Mouse (Mus musculus) limb, embryonic 15.5 days (tissue): ENCODE measurements around the gene Bhlhe41. TPM values are rescaled to one million over a fixed set of nuclear protein-coding genes. Genes with fewer than 3 reads are reported as not detected.

Experiments
- ATAC-seq: fragments of 200-750 bp; cut with Nextera tagmentation; 2 replicates; pipeline ENCODE4 v1.8.0; 2017; ENCODE audit warnings: low read depth, moderate TSS enrichment; ENCODE audit not compliant: insufficient number of reproducible peaks, low FRiP score, low TSS enrichment
- H3K27ac ChIP-seq: fragments of 300-500 bp; sonication (generic); 2 replicates; pipeline ENCODE4 v1.5.1; 2015; ENCODE audit warnings: moderate library complexity, mild to moderate bottlenecking, inconsistent platforms
- H3K27me3 ChIP-seq: fragments of 300-500 bp; sonication (generic); 2 replicates; pipeline ENCODE4 v1.6.1; 2015; ENCODE audit warnings: inconsistent platforms
- H3K36me3 ChIP-seq: fragments of 300-500 bp; sonication (generic); 2 replicates; pipeline ENCODE4 v1.6.1; 2015; ENCODE audit warnings: inconsistent platforms
- H3K4me1 ChIP-seq: fragments of 300-500 bp; sonication (generic); 2 replicates; pipeline ENCODE4 v1.6.1; 2015; ENCODE audit warnings: inconsistent platforms
- H3K4me2 ChIP-seq: fragments of 300-500 bp; sonication (generic); 2 replicates; pipeline ENCODE4 v1.6.1; 2015; ENCODE audit warnings: mild to moderate bottlenecking, inconsistent platforms
- H3K4me3 ChIP-seq: fragments of 300-500 bp; sonication (generic); 2 replicates; pipeline ENCODE4 v1.5.1; 2015; ENCODE audit warnings: mild to moderate bottlenecking, inconsistent platforms
- H3K9ac ChIP-seq: fragments of 300-500 bp; sonication (generic); 2 replicates; pipeline ENCODE4 v1.6.1; 2015; ENCODE audit warnings: inconsistent platforms
- H3K9me3 ChIP-seq: fragments of 300-500 bp; sonication (generic); 2 replicates; pipeline ENCODE4 v1.6.1; 2016; ENCODE audit warnings: inconsistent platforms
- WGBS: fragments of 180-500 bp; shearing (Covaris S2); methylation state at CpG from one replicate; pipeline ENCODE4 v1.1.7; 2015; 5-methylcytosine and 5-hydroxymethylcytosine counted together
- polyA plus RNA-seq: library from polyadenylated mRNA; unstranded; fragments of >200 nt; fragmentation: Nextera tagmentation; extraction: Ambion mirVana; gene quantifications from 2 replicates; pipeline ENCODE4 v1.2.1, GENCODE M21; 2015

Bhlhe41 gene
- polyA plus RNA-seq, 1 experiment from 2014 or later: 3.0 TPM

- Histone ChIP-seq H3K36me3 (no peaks in the 10 kb centered on the region), H3K9ac (no peak overlapping the region), H3K4me3 (no peak overlapping the region), H3K4me2 (no peak overlapping the region), H3K27ac (no peak overlapping the region), H3K9me3 (no peaks in the 10 kb centered on the region), H3K4me1 (peaks cover 14% of the 10 kb centered on the region), H3K27me3 (0 out of 2 replicates have a peak, but pooled peaks cover 3% of the 10 kb centered on the region)
- ATAC-seq: no peak
- 66% methylated on average over 5 of the region's 5 CpGs for WGBS
Measured at GRCm38 (mm10) chr6:145854756-145855155, 10.6 kb downstream of the Bhlhe41 start.

GRCm38 (mm10) chr6:145853356-145854079 lies 11.8 kb downstream of the Bhlhe41 start:
- H3K9ac ChIP-seq: no peak overlapping the region
- WGBS: 88% methylated on average over 10 of the region's 10 CpGs
- no peaks in the 10 kb centered on the region for H3K9me3 ChIP-seq
- H3K4me3 ChIP-seq: no peak overlapping the region
- H3K27me3 ChIP-seq: no peaks in the 10 kb centered on the region
- no peaks in the 10 kb centered on the region for H3K36me3 ChIP-seq
- peaks cover 14% of the 10 kb centered on the region for H3K4me1 ChIP-seq
- no peak overlapping the region for H3K4me2 ChIP-seq
- no peak for ATAC-seq
- no peak overlapping the region for H3K27ac ChIP-seq

- WGBS: 87% methylated on average over 7 of the region's 7 CpGs
- no peaks in the 10 kb centered on the region for H3K9me3 ChIP-seq
- no peak overlapping the region for H3K4me3 ChIP-seq
- H3K4me2 ChIP-seq: no peak overlapping the region
- H3K36me3 ChIP-seq: no peaks in the 10 kb centered on the region
- H3K9ac ChIP-seq: no peak overlapping the region
- H3K27me3 ChIP-seq: no peaks in the 10 kb centered on the region
- H3K4me1 ChIP-seq: peaks cover 14% of the 10 kb centered on the region
- ATAC-seq: no peak
- no peak overlapping the region for H3K27ac ChIP-seq
Measured at GRCm38 (mm10) chr6:145852708-145853107, 12.7 kb downstream of the Bhlhe41 start.

GRCm38 (mm10) chr6:145851956-145852355 lies 13.4 kb downstream of the Bhlhe41 start:
- Histone ChIP-seq H3K4me2 (no peak overlapping the region), H3K4me3 (no peak overlapping the region), H3K27ac (no peak overlapping the region), H3K4me1 (peaks cover 14% of the 10 kb centered on the region), H3K9ac (no peak overlapping the region), H3K9me3 (no peaks in the 10 kb centered on the region), H3K27me3 (no peaks in the 10 kb centered on the region), H3K36me3 (no peaks in the 10 kb centered on the region)
- ATAC-seq: no peak
- 75% methylated on average over 11 of the region's 11 CpGs for WGBS

- Histone ChIP-seq H3K27me3 (no peaks in the 10 kb centered on the region), H3K9ac (no peak overlapping the region), H3K27ac (no peak overlapping the region), H3K36me3 (no peaks in the 10 kb centered on the region), H3K4me1 (peaks cover 9% of the 10 kb centered on the region), H3K9me3 (no peaks in the 10 kb centered on the region), H3K4me3 (no peak overlapping the region), H3K4me2 (no peak overlapping the region)
- no peak for ATAC-seq
- WGBS: 41% methylated on average over 2 of the region's 2 CpGs
Measured at GRCm38 (mm10) chr6:145850789-145851188, 14.6 kb downstream of the Bhlhe41 start.

GRCm38 (mm10) chr6:145847661-145848060 lies 17.7 kb downstream of the Bhlhe41 start:
- H3K27me3 ChIP-seq: no peaks in the 10 kb centered on the region
- no peaks in the 10 kb centered on the region for H3K36me3 ChIP-seq
- H3K4me3 ChIP-seq: no peak overlapping the region
- ATAC-seq: no peak
- H3K27ac ChIP-seq: no peak overlapping the region
- H3K9me3 ChIP-seq: no peaks in the 10 kb centered on the region
- no peaks in the 10 kb centered on the region for H3K4me1 ChIP-seq
- no peak overlapping the region for H3K4me2 ChIP-seq
- H3K9ac ChIP-seq: no peak overlapping the region
- 89% methylated on average over 8 of the region's 8 CpGs for WGBS

- ATAC-seq: no peak
- 74% methylated on average over 6 of the region's 6 CpGs for WGBS
- no peaks in the 10 kb centered on the region for H3K4me1 ChIP-seq
Measured at GRCm38 (mm10) chr6:145846948-145847347, 18.4 kb downstream of the Bhlhe41 start.

GRCm38 (mm10) chr6:145846076-145846475 lies 19.3 kb downstream of the Bhlhe41 start:
- whole genome bisulfite sequencing: 89% methylated on average over 1 of the region's 1 CpGs
- no peaks in the 10 kb centered on the region for H3K4me1 ChIP-seq
- no peak overlapping the region for H3K27ac ChIP-seq
- H3K4me2 ChIP-seq: no peak overlapping the region
- H3K27me3 ChIP-seq: no peaks in the 10 kb centered on the region
- no peaks in the 10 kb centered on the region for H3K9me3 ChIP-seq
- H3K4me3 ChIP-seq: no peak overlapping the region
- H3K9ac ChIP-seq: no peak overlapping the region
- no peak for ATAC-seq
- no peaks in the 10 kb centered on the region for H3K36me3 ChIP-seq

More at GRCm38 (mm10) chr6:145846948-145847347, 18.4 kb downstream of the Bhlhe41 start:
- Histone ChIP-seq H3K4me3 (no peak overlapping the region), H3K9me3 (no peaks in the 10 kb centered on the region), H3K36me3 (no peaks in the 10 kb centered on the region), H3K27ac (no peak overlapping the region), H3K27me3 (no peaks in the 10 kb centered on the region), H3K4me2 (no peak overlapping the region), H3K9ac (no peak overlapping the region)

GRCm38 (mm10) chr6:145845611-145846010 lies 19.7 kb downstream of the Bhlhe41 start:
- Histone ChIP-seq H3K27me3 (no peaks in the 10 kb centered on the region), H3K4me1 (no peaks in the 10 kb centered on the region), H3K9me3 (no peaks in the 10 kb centered on the region), H3K27ac (no peak overlapping the region), H3K4me2 (no peak overlapping the region), H3K36me3 (no peaks in the 10 kb centered on the region), H3K9ac (no peak overlapping the region), H3K4me3 (no peak overlapping the region)
- no peak for ATAC-seq
- WGBS: 59% methylated on average over 5 of the region's 5 CpGs

- Histone ChIP-seq H3K36me3 (no peaks in the 10 kb centered on the region), H3K27me3 (no peaks in the 10 kb centered on the region), H3K4me3 (no peak overlapping the region), H3K9me3 (no peaks in the 10 kb centered on the region), H3K4me2 (no peak overlapping the region), H3K4me1 (no peaks in the 10 kb centered on the region), H3K9ac (no peak overlapping the region), H3K27ac (no peak overlapping the region)
- WGBS: 45% methylated on average over 6 of the region's 6 CpGs
- ATAC-seq: no peak
Measured at GRCm38 (mm10) chr6:145835359-145835758, 30.0 kb downstream of the Bhlhe41 start.

GRCm38 (mm10) chr6:145832927-145833326 lies 32.4 kb downstream of the Bhlhe41 start:
- H3K9ac ChIP-seq: no peak overlapping the region
- no peak overlapping the region for H3K4me3 ChIP-seq
- no peaks in the 10 kb centered on the region for H3K27me3 ChIP-seq
- H3K36me3 ChIP-seq: no peaks in the 10 kb centered on the region
- no peaks in the 10 kb centered on the region for H3K4me1 ChIP-seq
- WGBS: 78% methylated on average over 8 of the region's 8 CpGs
- H3K4me2 ChIP-seq: no peak overlapping the region
- no peak for ATAC-seq
- no peak overlapping the region for H3K27ac ChIP-seq
- no peaks in the 10 kb centered on the region for H3K9me3 ChIP-seq

- Histone ChIP-seq H3K27me3 (no peaks in the 10 kb centered on the region), H3K27ac (no peak overlapping the region), H3K9ac (no peak overlapping the region), H3K36me3 (peaks cover 2% of the 10 kb centered on the region), H3K4me2 (0 out of 2 replicates have a peak overlapping the region, but pooled peaks have one; percentile 6), H3K9me3 (no peaks in the 10 kb centered on the region), H3K4me3 (no peak overlapping the region), H3K4me1 (no peaks in the 10 kb centered on the region)
- 59% methylated on average over 9 of the region's 9 CpGs for WGBS
- no peak for ATAC-seq
Measured at GRCm38 (mm10) chr6:145830617-145831016, 34.7 kb downstream of the Bhlhe41 start.
